Mouse (Mus musculus) midbrain, postnatal 0 days (tissue): ENCODE measurements around the gene Gm21897. TPM values are rescaled to one million over a fixed set of nuclear protein-coding genes. Genes with fewer than 3 reads are reported as not detected.
A peak's percentile ranks its signal among the peaks of the same experiment; 100 is the strongest.

Source experiments
- ATAC-seq: fragments of 200-750 bp; cut with Nextera tagmentation; 2 replicates; pipeline ENCODE4 v1.8.0; 2017; ENCODE audit warnings: moderate number of reproducible peaks, mild to moderate bottlenecking, moderate TSS enrichment, moderate library complexity; ENCODE audit not compliant: low FRiP score
- DNase-seq: peaks from one replicate; pipeline ENCODE4 v3.0.0-alpha.2; 2015; ENCODE audit warnings: low spot score
- H3K27ac ChIP-seq: fragments of 300-500 bp; sonication (generic); 2 replicates; pipeline ENCODE4 v1.5.1; 2014; ENCODE audit warnings: low read depth, mild to moderate bottlenecking, low read length, mixed read lengths
- H3K27me3 ChIP-seq: fragments of 300-500 bp; sonication (generic); 2 replicates; pipeline ENCODE4 v1.6.1; 2014; ENCODE audit warnings: low read length, control low read depth, mixed read lengths; ENCODE audit not compliant: insufficient read depth
- H3K36me3 ChIP-seq: fragments of 300-500 bp; sonication (generic); 2 replicates; pipeline ENCODE4 v1.6.1; 2014; ENCODE audit warnings: low read length, control low read depth, mixed read lengths; ENCODE audit not compliant: insufficient read depth
- H3K4me1 ChIP-seq: fragments of 300-500 bp; sonication (generic); 2 replicates; pipeline ENCODE4 v1.6.1; 2014; ENCODE audit warnings: mild to moderate bottlenecking, control low read depth, antibody characterized with exemption, low read length, mixed read lengths; ENCODE audit not compliant: insufficient read depth
- H3K4me2 ChIP-seq: fragments of 300-500 bp; sonication (generic); 2 replicates; pipeline ENCODE4 v1.6.1; 2014; ENCODE audit warnings: low read depth, mild to moderate bottlenecking, low read length, mixed read lengths; ENCODE audit not compliant: poor library complexity, severe bottlenecking
- H3K4me3 ChIP-seq: fragments of 300-500 bp; sonication (generic); 2 replicates; pipeline ENCODE4 v1.5.1; 2014; ENCODE audit warnings: low read depth, mild to moderate bottlenecking, low read length, moderate library complexity
- H3K9ac ChIP-seq: fragments of 300-500 bp; sonication (generic); replicated peaks from 2 replicates; pipeline ENCODE4 v1.6.1; 2014; ENCODE audit warnings: mild to moderate bottlenecking, low read length, moderate library complexity, mixed read lengths; ENCODE audit not compliant: poor library complexity, severe bottlenecking
- H3K9me3 ChIP-seq: fragments of 300-500 bp; sonication (generic); 2 replicates; pipeline ENCODE4 v1.6.1; 2016; ENCODE audit warnings: low read length, control low read depth
- CTCF ChIP-seq: IDR thresholded peaks from 2 replicates; pipeline ENCODE4 v1.5.1; 2016; ENCODE audit warnings: antibody characterized with exemption, mild to moderate bottlenecking
- WGBS: fragments of 180-500 bp; shearing (Covaris S2); extraction: QIAGEN DNeasy Blood & Tissue Kit; methylation state at CpG from one replicate; pipeline ENCODE4 v1.1.7; 2014; 5-methylcytosine and 5-hydroxymethylcytosine counted together
- polyA plus RNA-seq: library from polyadenylated mRNA; unstranded; fragments of >200 nt; fragmentation: Nextera tagmentation; extraction: Ambion mirVana; gene quantifications from 2 replicates; pipeline ENCODE4 v1.2.1, GENCODE M21; 2015
- total RNA-seq: library from RNA; depleted of rRNA; stranded (reverse); fragments of >200 nt; gene quantifications from 2 replicates; pipeline ENCODE4 v1.2.3, GENCODE M21; 2014

Gm21897 gene
- total and polyA plus RNA-seq, 2 experiments from 2014 or later: not detected

DNA sequence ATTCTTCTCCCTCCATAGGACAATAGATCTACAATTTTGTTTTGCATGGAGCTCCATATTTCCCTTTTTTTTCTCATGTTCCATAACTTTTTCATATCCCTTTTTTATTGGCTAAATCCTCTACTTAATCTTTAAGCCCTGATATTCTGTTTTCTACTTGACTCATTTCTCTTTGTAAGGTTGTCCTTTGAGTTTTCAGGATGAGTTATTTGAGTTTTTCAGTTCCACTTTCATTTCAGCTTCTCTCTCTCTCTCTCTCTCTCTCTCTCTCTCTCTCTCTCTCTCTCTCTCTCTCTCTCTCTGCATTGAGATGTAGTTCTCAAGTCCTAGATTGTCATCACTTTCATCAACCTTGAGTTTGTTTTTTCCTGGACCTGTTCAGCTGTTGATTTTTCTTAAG is 17.3 kb downstream of the Gm21897 start:
- H3K4me1 ChIP-seq: no peaks in the 10 kb centered on the region
- H3K27ac ChIP-seq: no peak overlapping the region
- H3K4me3 ChIP-seq: no peak overlapping the region
- H3K4me2 ChIP-seq: no peak overlapping the region
- ATAC-seq: no peak
- DNase-seq: no peak
- no peak overlapping the region for H3K9ac ChIP-seq
- H3K9me3 ChIP-seq: no peaks in the 10 kb centered on the region
- H3K36me3 ChIP-seq: no peaks in the 10 kb centered on the region
- no peaks in the 10 kb centered on the region for H3K27me3 ChIP-seq
- TF ChIP-seq CTCF: no peak

DNA sequence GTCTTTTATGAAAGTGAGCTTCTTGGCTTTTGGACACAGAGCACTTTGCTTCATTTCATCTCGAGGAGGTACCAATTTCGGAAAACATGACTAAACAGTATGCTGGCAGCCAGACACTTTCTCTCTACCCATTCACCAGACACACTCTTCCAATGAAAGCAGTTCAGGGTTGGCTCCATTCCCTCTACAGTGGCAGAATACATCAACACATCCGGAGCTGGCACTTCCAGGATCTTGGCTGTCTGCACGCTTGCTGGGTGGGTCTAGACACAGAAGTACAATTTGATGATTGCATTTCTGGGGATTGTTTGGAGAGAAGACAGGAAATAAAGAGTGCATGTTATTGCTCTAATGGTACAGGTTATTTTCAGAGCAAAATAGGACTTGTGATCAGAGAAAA is 21.8 kb downstream of the Gm21897 start:
- Histone ChIP-seq H3K27me3 (no peaks in the 10 kb centered on the region), H3K9ac (no peak overlapping the region), H3K4me3 (no peak overlapping the region), H3K9me3 (no peaks in the 10 kb centered on the region), H3K4me2 (no peak overlapping the region), H3K36me3 (no peaks in the 10 kb centered on the region), H3K27ac (no peak overlapping the region), H3K4me1 (no peaks in the 10 kb centered on the region)
- ATAC-seq (no peak), DNase-seq (peak; percentile 8)
- no peak for TF ChIP-seq CTCF
- 80% methylated on average over 4 of the region's 4 CpGs for WGBS

- ATAC-seq (no peak), DNase-seq (no peak)
- WGBS: 55% methylated on average over 1 of the region's 1 CpGs
- no peaks in the 10 kb centered on the region for H3K36me3 ChIP-seq
- no peaks in the 10 kb centered on the region for H3K9me3 ChIP-seq
- H3K27ac ChIP-seq: no peak overlapping the region
- no peaks in the 10 kb centered on the region for H3K4me1 ChIP-seq
- no peaks in the 10 kb centered on the region for H3K27me3 ChIP-seq
- no peak overlapping the region for H3K9ac ChIP-seq
- H3K4me3 ChIP-seq: no peak overlapping the region
- H3K4me2 ChIP-seq: no peak overlapping the region
- no peak for TF ChIP-seq CTCF
These were observed 28.8 kb downstream of the Gm21897 start for GRCm38 (mm10) chr16:15346045-15346444.

DNA sequence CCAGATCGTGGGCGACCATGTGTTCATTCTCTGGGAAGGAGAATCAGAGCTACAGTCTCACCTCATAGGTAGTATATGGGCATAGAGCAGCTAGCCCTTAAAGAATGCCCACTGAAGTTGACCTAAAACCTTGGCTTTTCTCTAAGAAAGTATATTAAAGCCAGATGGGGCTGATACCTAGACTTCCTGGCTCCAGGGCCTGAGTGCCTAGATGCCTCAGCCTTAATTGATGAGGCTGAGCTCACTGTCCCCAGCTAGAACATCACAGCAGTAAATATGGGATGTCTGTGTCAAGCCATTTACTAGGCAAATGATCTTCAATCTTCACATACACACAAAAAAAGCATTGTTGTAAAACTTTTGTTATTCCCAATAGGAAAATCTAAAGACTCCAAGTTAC is 32.1 kb downstream of the Gm21897 start:
- DNase-seq (no peak), ATAC-seq (no peak)
- Histone ChIP-seq H3K9ac (no peak overlapping the region), H3K4me1 (no peaks in the 10 kb centered on the region), H3K27me3 (no peaks in the 10 kb centered on the region), H3K4me3 (no peak overlapping the region), H3K36me3 (no peaks in the 10 kb centered on the region), H3K4me2 (no peak overlapping the region), H3K9me3 (no peaks in the 10 kb centered on the region), H3K27ac (no peak overlapping the region)
- no peak for TF ChIP-seq CTCF
- WGBS: 78% methylated on average over 2 of the region's 2 CpGs

- Histone ChIP-seq H3K4me3 (no peak overlapping the region), H3K4me1 (no peaks in the 10 kb centered on the region), H3K27me3 (no peaks in the 10 kb centered on the region), H3K27ac (no peak overlapping the region), H3K9me3 (no peaks in the 10 kb centered on the region), H3K36me3 (no peaks in the 10 kb centered on the region), H3K4me2 (no peak overlapping the region), H3K9ac (no peak overlapping the region)
- DNase-seq (peak; percentile 10), ATAC-seq (no peak)
- 54% methylated on average over 1 of the region's 1 CpGs for WGBS
- TF ChIP-seq CTCF: no peak
These were observed 34.0 kb downstream of the Gm21897 start for GRCm38 (mm10) chr16:15351301-15351700.

DNA sequence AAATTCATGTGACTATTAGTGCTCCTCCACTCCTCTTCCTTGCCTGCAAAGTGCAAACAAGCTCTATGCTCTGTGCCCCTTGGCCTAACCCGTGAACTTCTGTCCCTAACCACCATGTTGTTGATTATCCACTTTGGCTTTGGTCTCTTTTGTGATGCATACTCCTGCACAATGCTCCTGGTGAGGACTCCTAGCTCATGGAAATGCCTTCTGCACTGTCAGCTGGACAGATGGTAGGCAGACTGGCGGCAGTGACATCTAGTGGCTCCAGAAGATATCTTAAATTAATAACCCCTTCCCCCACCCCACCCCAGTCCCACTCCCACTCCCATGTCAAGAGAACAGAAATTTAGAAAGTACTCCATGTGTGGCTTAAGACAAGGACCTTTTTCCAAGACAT is 35.1 kb downstream of the Gm21897 start:
- no peak overlapping the region for H3K4me2 ChIP-seq
- H3K9ac ChIP-seq: no peak overlapping the region
- no peaks in the 10 kb centered on the region for H3K4me1 ChIP-seq
- no peak; the same call in 1 of the 2 replicates for TF ChIP-seq CTCF
- no peaks in the 10 kb centered on the region for H3K27me3 ChIP-seq
- ATAC-seq (no peak), DNase-seq (no peak)
- H3K27ac ChIP-seq: no peak overlapping the region
- WGBS: 53% methylated on average over 2 of the region's 2 CpGs
- H3K36me3 ChIP-seq: no peaks in the 10 kb centered on the region
- no peak overlapping the region for H3K4me3 ChIP-seq
- H3K9me3 ChIP-seq: no peaks in the 10 kb centered on the region

- WGBS: 47% methylated on average over 2 of the region's 2 CpGs
- no peak for ATAC-seq
- H3K9me3 ChIP-seq: no peaks in the 10 kb centered on the region
These were observed 37.6 kb downstream of the Gm21897 start for GRCm38 (mm10) chr16:15354901-15355300.

More at GRCm38 (mm10) chr16:15354901-15355300, 37.6 kb downstream of the Gm21897 start:
- Histone ChIP-seq H3K4me3 (no peak overlapping the region), H3K36me3 (no peaks in the 10 kb centered on the region), H3K27ac (no peak overlapping the region), H3K4me1 (no peaks in the 10 kb centered on the region), H3K4me2 (no peak overlapping the region), H3K27me3 (no peaks in the 10 kb centered on the region), H3K9ac (no peak overlapping the region)
- DNase-seq: no peak
- TF ChIP-seq CTCF: no peak
